Mouse (Mus musculus): ENCODE measurements around the gene Otub1. TPM values are rescaled to one million over a fixed set of nuclear protein-coding genes. Genes with fewer than 3 reads are reported as not detected.

The Otub1 gene
- polyA plus RNA-seq, 1 experiment from 2014 or later = 262 TPM

DNA sequence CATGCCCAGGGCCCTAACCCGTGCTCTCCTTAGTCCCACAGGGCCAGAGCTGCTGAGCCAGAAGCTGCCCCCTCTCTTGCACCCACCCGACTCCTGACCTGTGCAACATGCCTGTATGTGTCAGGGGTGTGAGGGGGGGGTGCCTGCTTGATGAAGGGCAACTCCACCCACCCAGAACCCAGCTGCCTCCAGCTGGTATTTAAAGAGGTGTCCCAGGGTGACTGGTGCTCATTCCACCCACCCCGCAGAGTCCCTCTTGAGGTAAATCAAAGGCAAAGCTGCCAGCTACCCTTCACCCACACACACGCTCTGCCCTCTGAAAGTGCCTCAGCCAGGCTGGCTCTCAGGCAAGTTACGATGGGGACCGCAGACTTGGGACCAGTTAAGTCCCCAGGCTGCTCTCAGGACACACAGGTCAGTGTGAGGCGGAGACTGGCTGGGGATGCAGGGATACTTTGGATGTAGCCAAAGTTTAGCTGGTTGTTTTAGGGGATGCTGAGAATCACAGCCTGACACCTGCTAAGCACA, 56.9 kb downstream of the Otub1 start:
- H3K36me3 ChIP-seq (ENCODE audit: control insufficient read depth, insufficient read depth, low read length) = no peaks in the 10 kb centered on the region
- no peak overlapping the region for H3K4me3 ChIP-seq (ENCODE audit: low read depth, low read length)
- H3K27me3 ChIP-seq (replicated peaks; ENCODE audit: control insufficient read depth, insufficient read depth, low read length) = no peaks in the 10 kb centered on the region
- H3K9me3 ChIP-seq (replicated peaks; ENCODE audit: control insufficient read depth, low read length) = no peaks in the 10 kb centered on the region
- WGBS = 61% methylated on average over 7 of the region's 7 CpGs
- no peak for DNase-seq (ENCODE audit: low spot score)
- H3K9ac ChIP-seq (ENCODE audit: low read length) = no peak overlapping the region; the same call in 1 of the 2 replicates
- H3K27ac ChIP-seq (ENCODE audit: low read depth, low read length) = peak overlapping the region; percentile 86
- no peak for ATAC-seq
- peaks cover 49% of the 10 kb centered on the region for H3K4me1 ChIP-seq (ENCODE audit: control insufficient read depth, insufficient read depth, low read length)
- no peak overlapping the region for H3K4me2 ChIP-seq (ENCODE audit: low read length)

DNA sequence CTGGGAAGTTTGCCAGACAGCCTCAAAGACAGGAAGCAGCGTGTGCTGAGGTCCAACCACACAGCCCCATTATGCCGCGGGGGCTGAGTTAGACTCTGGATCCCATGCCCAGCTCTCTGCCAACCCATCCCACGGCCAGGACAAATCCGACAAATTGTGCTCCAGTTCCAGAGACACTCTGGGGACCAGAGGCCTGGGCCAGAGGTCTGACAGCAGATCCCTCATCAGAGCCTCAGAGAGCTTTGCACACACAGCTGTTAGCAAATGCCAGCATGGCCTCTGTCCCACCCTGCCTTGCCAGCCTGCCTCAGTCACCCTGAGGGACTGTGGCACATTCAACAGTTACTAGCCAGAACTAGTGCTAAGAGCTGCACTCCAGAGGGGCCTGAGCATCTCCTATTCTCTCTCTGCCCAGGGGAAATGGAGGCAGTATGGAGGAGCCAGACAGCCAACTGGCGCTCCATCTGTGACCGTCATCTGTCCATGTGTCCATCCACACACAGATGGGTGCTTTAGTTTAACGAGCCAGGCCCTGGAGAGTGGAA, 57.5 kb downstream of the Otub1 start:
- Histone ChIP-seq H3K27ac (ENCODE audit: low read depth, low read length) (peak overlapping the region; percentile 86), H3K9me3 (replicated peaks; ENCODE audit: control insufficient read depth, low read length) (no peaks in the 10 kb centered on the region), H3K36me3 (ENCODE audit: control insufficient read depth, insufficient read depth, low read length) (no peaks in the 10 kb centered on the region), H3K27me3 (replicated peaks; ENCODE audit: control insufficient read depth, insufficient read depth, low read length) (no peaks in the 10 kb centered on the region), H3K4me2 (ENCODE audit: low read length) (no peak overlapping the region), H3K4me3 (ENCODE audit: low read depth, low read length) (no peak overlapping the region), H3K4me1 (ENCODE audit: control insufficient read depth, insufficient read depth, low read length) (peaks cover 53% of the 10 kb centered on the region), H3K9ac (ENCODE audit: low read length) (no peak overlapping the region)
- ATAC-seq = peak; percentile 56
- whole genome bisulfite sequencing = 46% methylated on average over 8 of the region's 8 CpGs
- peak; percentile 76 for DNase-seq (ENCODE audit: low spot score)

Other genes starting within 250 kb of the Otub1 start
- gene Ppp1r14b, start 231.3 kb downstream of the Otub1 start, polyA plus RNA-seq (2014; fragmentation: Nextera tagmentation; extraction: Ambion mirVana) = 180 and 194 TPM in 2 replicates
- 6.7 and 7.7 TPM in 2 replicates for gene Plcb3, start 229.8 kb downstream of the Otub1 start, polyA plus RNA-seq (2014; fragmentation: Nextera tagmentation; extraction: Ambion mirVana)
- gene Fkbp2, start 225.8 kb downstream of the Otub1 start, polyA plus RNA-seq (2014; fragmentation: Nextera tagmentation; extraction: Ambion mirVana) = 80.1 and 80.4 TPM in 2 replicates
- gene Vegfb, start 218.7 kb downstream of the Otub1 start, polyA plus RNA-seq (2014; fragmentation: Nextera tagmentation; extraction: Ambion mirVana) = 24.5 and 28.4 TPM in 2 replicates
- gene Dnajc4, start 213.7 kb downstream of the Otub1 start, polyA plus RNA-seq (2014; fragmentation: Nextera tagmentation; extraction: Ambion mirVana) = 22.5 and 25.2 TPM in 2 replicates
- 18.8 and 21.2 TPM in 2 replicates for gene Nudt22, start 210.2 kb downstream of the Otub1 start, polyA plus RNA-seq (2014; fragmentation: Nextera tagmentation; extraction: Ambion mirVana)
- gene Trpt1, start 210.2 kb downstream of the Otub1 start, polyA plus RNA-seq (2014; fragmentation: Nextera tagmentation; extraction: Ambion mirVana) = 14.4 and 15.2 TPM in 2 replicates
- 3.5 TPM in 2 replicates for gene Fermt3, start 186.8 kb downstream of the Otub1 start, polyA plus RNA-seq (2014; fragmentation: Nextera tagmentation; extraction: Ambion mirVana)
- gene Stip1, start 166.3 kb downstream of the Otub1 start, polyA plus RNA-seq (2014; fragmentation: Nextera tagmentation; extraction: Ambion mirVana) = 278 and 287 TPM in 2 replicates
- gene Macrod1, start 149.5 kb downstream of the Otub1 start, polyA plus RNA-seq (2014; fragmentation: Nextera tagmentation; extraction: Ambion mirVana) = 4.0 and 4.8 TPM in 2 replicates
- 9.5 and 12.2 TPM in 2 replicates for gene Flrt1, start 100.6 kb downstream of the Otub1 start, polyA plus RNA-seq (2014; fragmentation: Nextera tagmentation; extraction: Ambion mirVana)
- gene Cox8a, start 11.3 kb upstream of the Otub1 start, polyA plus RNA-seq (2014; fragmentation: Nextera tagmentation; extraction: Ambion mirVana) = 772 and 935 TPM in 2 replicates
- gene Naa40, start 34.9 kb upstream of the Otub1 start, polyA plus RNA-seq (2014; fragmentation: Nextera tagmentation; extraction: Ambion mirVana) = 62.7 and 69.6 TPM in 2 replicates
- 36.2 and 36.6 TPM in 2 replicates for gene Rcor2, start 61.0 kb upstream of the Otub1 start, polyA plus RNA-seq (2014; fragmentation: Nextera tagmentation; extraction: Ambion mirVana)
- 32.6 and 38.6 TPM in 2 replicates for gene Mark2, start 135.5 kb upstream of the Otub1 start, polyA plus RNA-seq (2014; fragmentation: Nextera tagmentation; extraction: Ambion mirVana)
- gene Spindoc, start 176.7 kb upstream of the Otub1 start, polyA plus RNA-seq (2014; fragmentation: Nextera tagmentation; extraction: Ambion mirVana) = 33.6 and 36.2 TPM in 2 replicates
- gene 2700081O15Rik, start 211.3 kb upstream of the Otub1 start, polyA plus RNA-seq (2014; fragmentation: Nextera tagmentation; extraction: Ambion mirVana) = 22.1 and 24.7 TPM in 2 replicates

Data from forebrain, embryonic 14.5 days (tissue).